Mouse (Mus musculus): ENCODE data around the gene 4930535I16Rik. TPM values are rescaled to one million over a fixed set of nuclear protein-coding genes. Genes with fewer than 3 reads are reported as not detected.
"Not testable (repeated sequence)": the region's sequence is repeated elsewhere in the genome, so short reads cannot be mapped to it uniquely, and the experiment has no call there.

Gene 4930535I16Rik
- polyA plus RNA-seq, 1 experiment from 2014 or later: not detected

DNA sequence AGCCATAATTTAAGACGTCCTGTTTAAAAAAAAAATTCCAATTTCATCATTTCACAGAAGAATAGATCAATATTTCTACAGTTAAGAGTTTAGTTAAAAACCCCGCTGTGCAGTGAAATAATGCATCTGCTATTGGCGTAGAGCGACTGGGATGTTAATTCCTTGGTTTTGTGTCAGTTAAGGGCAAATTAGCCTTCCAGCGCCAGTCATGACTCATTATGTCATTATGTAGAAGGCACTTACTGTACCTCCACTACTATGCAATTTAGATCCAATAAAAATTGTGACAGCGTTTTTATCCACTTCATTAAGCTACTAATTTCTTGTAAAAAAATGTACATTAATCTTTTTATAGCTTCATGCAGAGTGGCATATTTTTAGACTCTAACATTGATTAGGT, 31.1 kb upstream of the 4930535I16Rik start:
- WGBS: 86% methylated on average over 6 of the region's 6 CpGs
- H3K27me3 ChIP-seq (ENCODE audit: control insufficient read depth, insufficient read depth, low read length): no peaks in the 10 kb centered on the region
- H3K4me2 ChIP-seq (ENCODE audit: low read length): no peak overlapping the region
- no peak overlapping the region for H3K4me3 ChIP-seq (replicated peaks; ENCODE audit: low read depth, low read length)
- no peaks in the 10 kb centered on the region for H3K4me1 ChIP-seq (ENCODE audit: control insufficient read depth, insufficient read depth, low read length)
- DNase-seq: no peak
- H3K9ac ChIP-seq (replicated peaks; ENCODE audit: low read length): no peak overlapping the region
- H3K27ac ChIP-seq (replicated peaks; ENCODE audit: low read depth, low read length): no peak overlapping the region
- no peaks in the 10 kb centered on the region for H3K36me3 ChIP-seq (ENCODE audit: control insufficient read depth, insufficient read depth, low read length)
- no peaks in the 10 kb centered on the region for H3K9me3 ChIP-seq (ENCODE audit: control insufficient read depth, low read length)
- no peak for ATAC-seq (ENCODE audit: low FRiP score, low TSS enrichment)

DNA sequence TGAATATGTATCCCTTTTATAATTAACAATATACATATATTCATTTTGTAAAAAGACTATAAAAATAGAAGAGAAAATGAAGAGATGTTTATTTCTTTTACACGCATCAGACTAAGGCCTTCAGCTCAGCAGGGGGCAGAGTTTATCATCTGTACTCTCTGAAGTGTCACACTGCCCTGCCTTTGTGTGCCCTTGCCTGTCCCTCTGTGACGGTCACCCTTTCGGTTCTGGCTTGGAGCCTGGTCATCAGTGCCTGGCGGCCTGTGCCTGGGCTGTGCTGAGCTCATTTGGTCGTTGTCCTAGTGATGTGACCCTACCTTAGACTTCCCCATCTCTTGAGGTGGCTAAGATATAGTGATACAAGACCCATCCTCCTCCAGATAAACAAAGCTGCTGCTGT, 29.3 kb upstream of the 4930535I16Rik start:
- H3K4me2 ChIP-seq (ENCODE audit: low read length): no peak overlapping the region
- no peak overlapping the region for H3K27ac ChIP-seq (replicated peaks; ENCODE audit: low read depth, low read length)
- H3K4me1 ChIP-seq (ENCODE audit: control insufficient read depth, insufficient read depth, low read length): no peaks in the 10 kb centered on the region
- H3K36me3 ChIP-seq (ENCODE audit: control insufficient read depth, insufficient read depth, low read length): no peaks in the 10 kb centered on the region
- no peaks in the 10 kb centered on the region for H3K9me3 ChIP-seq (ENCODE audit: control insufficient read depth, low read length)
- ATAC-seq (ENCODE audit: low FRiP score, low TSS enrichment) (no peak), DNase-seq (no peak)
- no peak overlapping the region for H3K9ac ChIP-seq (replicated peaks; ENCODE audit: low read length)
- no peaks in the 10 kb centered on the region for H3K27me3 ChIP-seq (ENCODE audit: control insufficient read depth, insufficient read depth, low read length)
- 60% methylated on average over 5 of the region's 5 CpGs for WGBS
- H3K4me3 ChIP-seq (replicated peaks; ENCODE audit: low read depth, low read length): no peak overlapping the region

DNA sequence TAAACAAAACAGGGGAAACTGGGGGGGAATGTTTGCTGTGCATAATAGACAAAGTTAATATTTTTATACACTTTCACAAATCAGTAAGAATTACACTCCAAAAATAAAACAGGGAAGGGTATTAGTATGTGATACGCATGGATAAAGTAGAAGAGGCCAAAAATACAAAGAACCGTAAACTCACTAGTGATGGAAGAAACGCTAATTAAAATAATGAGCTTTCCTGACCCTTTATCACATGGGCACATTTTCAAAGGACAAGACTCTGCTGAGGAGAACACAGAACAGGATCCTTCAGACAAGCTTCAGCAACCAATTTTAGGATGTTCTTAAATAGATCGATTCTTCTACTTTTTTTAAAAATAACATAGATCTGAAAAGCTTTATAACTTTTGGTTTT, 28.9 kb upstream of the 4930535I16Rik start:
- no peak for DNase-seq
- Histone ChIP-seq H3K36me3 (ENCODE audit: control insufficient read depth, insufficient read depth, low read length) (no peaks in the 10 kb centered on the region), H3K27ac (replicated peaks; ENCODE audit: low read depth, low read length) (no peak overlapping the region), H3K4me1 (ENCODE audit: control insufficient read depth, insufficient read depth, low read length) (no peaks in the 10 kb centered on the region), H3K9ac (replicated peaks; ENCODE audit: low read length) (no peak overlapping the region), H3K4me3 (replicated peaks; ENCODE audit: low read depth, low read length) (no peak overlapping the region), H3K9me3 (ENCODE audit: control insufficient read depth, low read length) (no peaks in the 10 kb centered on the region), H3K27me3 (ENCODE audit: control insufficient read depth, insufficient read depth, low read length) (no peaks in the 10 kb centered on the region), H3K4me2 (ENCODE audit: low read length) (no peak overlapping the region)
- no peak for ATAC-seq (ENCODE audit: low FRiP score, low TSS enrichment)
- 90% methylated on average over 4 of the region's 4 CpGs for whole genome bisulfite sequencing

DNA sequence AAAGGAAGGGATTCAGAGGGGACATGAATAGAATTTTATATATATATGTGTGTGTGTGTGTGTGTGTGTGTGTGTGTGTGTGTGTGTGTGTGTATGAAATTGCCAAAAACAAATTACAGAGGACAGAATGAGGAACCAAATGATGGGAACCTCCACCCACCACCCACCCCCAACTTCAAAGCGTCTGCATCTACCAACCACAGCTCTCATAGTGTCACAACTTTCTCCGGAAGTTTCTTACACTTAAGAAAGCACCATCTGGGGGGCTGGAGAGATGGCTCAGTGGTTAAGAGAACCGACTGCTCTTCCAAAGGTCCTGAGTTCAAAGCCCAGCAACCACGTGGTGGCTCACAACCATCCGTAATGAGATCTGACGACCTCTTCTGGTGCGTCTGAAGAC, 23.1 kb upstream of the 4930535I16Rik start:
- DNase-seq; H3K9me3 ChIP-seq (ENCODE audit: control insufficient read depth, low read length); H3K4me1 ChIP-seq (ENCODE audit: control insufficient read depth, insufficient read depth, low read length); H3K4me3 ChIP-seq (replicated peaks; ENCODE audit: low read depth, low read length); H3K27me3 ChIP-seq (ENCODE audit: control insufficient read depth, insufficient read depth, low read length); H3K9ac ChIP-seq (replicated peaks; ENCODE audit: low read length); H3K27ac ChIP-seq (replicated peaks; ENCODE audit: low read depth, low read length); H3K4me2 ChIP-seq (ENCODE audit: low read length); ATAC-seq (ENCODE audit: low FRiP score, low TSS enrichment): not testable (repeated sequence)
- H3K36me3 ChIP-seq (ENCODE audit: control insufficient read depth, insufficient read depth, low read length): peaks cover 15% of the 10 kb centered on the region
- WGBS: 80% methylated on average over 7 of the region's 7 CpGs

DNA sequence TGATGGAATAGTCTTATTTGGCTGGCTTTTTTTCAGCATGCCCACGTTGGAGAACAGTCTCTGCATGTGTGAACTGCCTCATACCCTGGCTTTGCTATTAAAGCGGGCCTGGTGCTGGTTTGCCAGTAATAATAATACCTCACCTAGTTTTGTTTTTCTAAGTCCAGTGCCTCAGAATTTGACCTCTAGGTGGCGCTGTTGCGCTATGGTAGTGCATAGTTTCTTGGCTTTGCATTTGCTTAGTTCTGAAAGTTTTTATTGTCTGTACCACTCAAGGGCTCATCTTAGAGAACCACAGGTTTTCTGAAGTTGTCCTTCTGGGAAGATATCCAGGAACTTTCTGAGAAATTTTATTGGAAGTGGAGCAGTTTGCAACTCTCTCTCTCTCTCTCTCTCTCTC, 22.0 kb upstream of the 4930535I16Rik start:
- Histone ChIP-seq H3K9me3 (ENCODE audit: control insufficient read depth, low read length) (no peaks in the 10 kb centered on the region), H3K4me2 (ENCODE audit: low read length) (no peak overlapping the region), H3K4me1 (ENCODE audit: control insufficient read depth, insufficient read depth, low read length) (no peaks in the 10 kb centered on the region), H3K9ac (replicated peaks; ENCODE audit: low read length) (no peak overlapping the region), H3K27me3 (ENCODE audit: control insufficient read depth, insufficient read depth, low read length) (no peaks in the 10 kb centered on the region), H3K27ac (replicated peaks; ENCODE audit: low read depth, low read length) (no peak overlapping the region), H3K4me3 (replicated peaks; ENCODE audit: low read depth, low read length) (no peak overlapping the region), H3K36me3 (ENCODE audit: control insufficient read depth, insufficient read depth, low read length) (peaks cover 26% of the 10 kb centered on the region)
- WGBS: 8% methylated on average over 4 of the region's 4 CpGs
- ATAC-seq (ENCODE audit: low FRiP score, low TSS enrichment) (no peak), DNase-seq (peak; percentile 94)

DNA sequence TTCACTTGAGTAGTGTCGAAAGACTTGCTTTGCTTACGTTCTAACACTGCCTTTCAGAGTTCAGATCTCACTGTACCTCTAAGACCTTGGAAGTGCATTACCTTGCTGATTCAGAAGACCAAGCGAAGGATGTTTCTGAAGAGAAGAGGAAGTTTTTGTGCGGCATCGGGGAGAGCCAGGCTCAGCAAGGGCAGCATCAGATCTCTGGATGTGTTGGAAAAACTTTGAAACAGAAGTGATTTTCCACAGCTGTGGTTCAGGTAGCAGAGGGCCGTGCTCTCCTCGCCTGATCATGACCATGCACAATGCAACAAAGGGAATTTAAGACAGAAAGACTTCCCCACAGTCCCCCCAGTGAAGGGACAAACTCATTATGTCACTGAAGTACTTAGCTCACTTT, 18.2 kb upstream of the 4930535I16Rik start:
- H3K4me1 ChIP-seq (ENCODE audit: control insufficient read depth, insufficient read depth, low read length): no peaks in the 10 kb centered on the region
- ATAC-seq (ENCODE audit: low FRiP score, low TSS enrichment) (no peak), DNase-seq (no peak)
- WGBS: 96% methylated on average over 7 of the region's 7 CpGs
- no peak overlapping the region for H3K4me3 ChIP-seq (replicated peaks; ENCODE audit: low read depth, low read length)
- no peaks in the 10 kb centered on the region for H3K9me3 ChIP-seq (ENCODE audit: control insufficient read depth, low read length)
- H3K27me3 ChIP-seq (ENCODE audit: control insufficient read depth, insufficient read depth, low read length): no peaks in the 10 kb centered on the region
- no peak overlapping the region for H3K9ac ChIP-seq (replicated peaks; ENCODE audit: low read length)
- H3K27ac ChIP-seq (replicated peaks; ENCODE audit: low read depth, low read length): no peak overlapping the region
- H3K36me3 ChIP-seq (ENCODE audit: control insufficient read depth, insufficient read depth, low read length): peaks cover 60% of the 10 kb centered on the region
- no peak overlapping the region for H3K4me2 ChIP-seq (ENCODE audit: low read length)

DNA sequence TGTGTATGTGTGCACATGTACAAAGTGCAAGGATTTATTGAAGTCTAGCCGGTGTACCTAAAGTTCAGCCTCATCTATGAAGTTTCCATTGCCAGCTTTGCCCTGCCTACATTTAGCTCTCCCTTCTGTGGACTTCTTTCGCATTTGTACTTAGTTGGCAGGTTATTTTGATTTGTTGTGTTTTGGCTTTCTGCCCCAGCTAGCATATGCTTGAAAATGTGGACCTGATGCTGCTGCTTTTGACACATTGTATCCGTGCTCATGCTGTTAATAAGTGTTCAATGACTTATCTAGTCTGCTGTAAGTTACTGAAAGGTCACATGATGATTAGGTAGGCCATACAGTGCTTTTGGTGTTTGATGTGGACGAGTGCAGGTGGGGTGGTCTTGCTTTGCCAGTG, 16.5 kb upstream of the 4930535I16Rik start:
- Histone ChIP-seq H3K4me2 (ENCODE audit: low read length) (no peak overlapping the region), H3K27ac (replicated peaks; ENCODE audit: low read depth, low read length) (no peak overlapping the region), H3K9me3 (ENCODE audit: control insufficient read depth, low read length) (no peaks in the 10 kb centered on the region), H3K4me3 (replicated peaks; ENCODE audit: low read depth, low read length) (no peak overlapping the region), H3K27me3 (ENCODE audit: control insufficient read depth, insufficient read depth, low read length) (no peaks in the 10 kb centered on the region), H3K9ac (replicated peaks; ENCODE audit: low read length) (no peak overlapping the region), H3K4me1 (ENCODE audit: control insufficient read depth, insufficient read depth, low read length) (no peaks in the 10 kb centered on the region), H3K36me3 (ENCODE audit: control insufficient read depth, insufficient read depth, low read length) (peaks cover 77% of the 10 kb centered on the region)
- 92% methylated on average over 4 of the region's 4 CpGs for WGBS
- no peak for ATAC-seq (ENCODE audit: low FRiP score, low TSS enrichment)
- DNase-seq: no peak

DNA sequence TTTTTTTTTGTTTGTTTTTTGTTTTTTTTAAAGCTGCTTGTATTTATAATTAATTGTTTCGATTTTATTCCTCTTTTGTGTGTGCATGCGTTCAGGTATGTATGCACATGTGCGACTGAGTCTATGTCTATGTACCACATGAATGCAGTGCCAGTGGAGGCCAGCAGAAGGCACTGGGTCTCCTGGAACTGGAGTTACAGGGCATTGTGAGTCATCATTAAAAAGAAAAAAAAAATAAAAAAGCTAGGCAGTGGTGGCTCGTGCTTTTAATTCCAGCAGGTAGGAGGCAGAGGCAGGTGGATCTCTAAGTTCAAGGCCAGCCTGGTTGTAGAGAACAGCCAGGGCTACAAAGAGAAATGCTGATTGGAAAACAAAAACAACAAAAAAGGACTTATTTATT, 12.2 kb upstream of the 4930535I16Rik start:
- Histone ChIP-seq H3K4me3 (replicated peaks; ENCODE audit: low read depth, low read length) (no peak overlapping the region), H3K9me3 (ENCODE audit: control insufficient read depth, low read length) (no peaks in the 10 kb centered on the region), H3K36me3 (ENCODE audit: control insufficient read depth, insufficient read depth, low read length) (peaks cover 92% of the 10 kb centered on the region), H3K27ac (replicated peaks; ENCODE audit: low read depth, low read length) (no peak overlapping the region), H3K9ac (replicated peaks; ENCODE audit: low read length) (no peak overlapping the region), H3K4me1 (ENCODE audit: control insufficient read depth, insufficient read depth, low read length) (no peaks in the 10 kb centered on the region), H3K4me2 (ENCODE audit: low read length) (no peak overlapping the region), H3K27me3 (ENCODE audit: control insufficient read depth, insufficient read depth, low read length) (no peaks in the 10 kb centered on the region)
- no peak for DNase-seq
- ATAC-seq (ENCODE audit: low FRiP score, low TSS enrichment): no peak
- 92% methylated on average over 4 of the region's 4 CpGs for WGBS

DNA sequence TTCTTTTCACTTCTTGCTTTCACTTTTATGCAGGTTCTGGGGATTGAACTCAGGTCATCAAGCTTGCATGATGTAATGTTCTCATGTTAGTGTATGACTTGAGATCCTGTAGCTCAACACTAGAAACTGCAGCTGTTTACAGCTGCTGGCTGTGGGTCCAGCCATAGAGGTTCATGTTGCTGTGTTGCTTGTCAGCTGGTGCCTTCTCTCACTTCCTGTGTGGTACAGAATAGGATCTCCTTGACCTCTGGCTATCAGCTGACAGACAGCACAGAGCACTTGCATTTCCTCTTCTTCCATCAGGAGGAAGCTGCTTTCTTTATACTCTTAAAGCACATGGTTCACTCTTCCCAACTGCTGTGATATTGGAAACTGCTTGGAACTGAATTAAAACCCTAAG, 10.1 kb upstream of the 4930535I16Rik start:
- Histone ChIP-seq H3K9ac (replicated peaks; ENCODE audit: low read length) (no peak overlapping the region), H3K27ac (replicated peaks; ENCODE audit: low read depth, low read length) (no peak overlapping the region), H3K4me2 (ENCODE audit: low read length) (no peak overlapping the region), H3K9me3 (ENCODE audit: control insufficient read depth, low read length) (no peaks in the 10 kb centered on the region), H3K27me3 (ENCODE audit: control insufficient read depth, insufficient read depth, low read length) (no peaks in the 10 kb centered on the region), H3K4me1 (ENCODE audit: control insufficient read depth, insufficient read depth, low read length) (no peaks in the 10 kb centered on the region), H3K36me3 (ENCODE audit: control insufficient read depth, insufficient read depth, low read length) (peaks cover 93% of the 10 kb centered on the region), H3K4me3 (replicated peaks; ENCODE audit: low read depth, low read length) (no peak overlapping the region)
- DNase-seq (no peak), ATAC-seq (ENCODE audit: low FRiP score, low TSS enrichment) (no peak)
